Mouse (Mus musculus) intestine, embryonic 14.5 days (tissue): ENCODE results near the gene Cacna2d3. TPM values are rescaled to one million over a fixed set of nuclear protein-coding genes. Genes with fewer than 3 reads are reported as not detected.
A peak's percentile ranks its signal among the peaks of the same experiment; 100 is the strongest.

Source experiments
- ATAC-seq: fragments of 200-750 bp; cut with Nextera tagmentation; replicated peaks from 2 replicates; pipeline ENCODE4 v1.8.0; 2017; ENCODE audit warnings: low read depth, moderate number of reproducible peaks, moderate TSS enrichment, moderate library complexity; ENCODE audit not compliant: low FRiP score, low TSS enrichment
- DNase-seq: peaks from one replicate; pipeline ENCODE4 v3.0.0-alpha.2; 2018; ENCODE audit warnings: low spot score
- H3K27ac ChIP-seq: fragments of 300-500 bp; sonication (generic); 2 replicates; pipeline ENCODE4 v1.5.1; 2014; ENCODE audit warnings: low read depth, mild to moderate bottlenecking, control low read depth
- H3K27me3 ChIP-seq: fragments of 300-500 bp; sonication (generic); replicated peaks from 2 replicates; pipeline ENCODE4 v1.6.1; 2014; ENCODE audit warnings: low read length, control low read depth; ENCODE audit not compliant: control insufficient read depth, insufficient read depth
- H3K36me3 ChIP-seq: fragments of 300-500 bp; sonication (generic); 2 replicates; pipeline ENCODE4 v1.6.1; 2014; ENCODE audit warnings: low read length, control low read depth; ENCODE audit not compliant: control insufficient read depth, insufficient read depth
- H3K4me1 ChIP-seq: fragments of 300-500 bp; sonication (generic); replicated peaks from 2 replicates; pipeline ENCODE4 v1.6.1; 2014; ENCODE audit warnings: low read length, control low read depth, mixed read lengths; ENCODE audit not compliant: control insufficient read depth, insufficient read depth
- H3K4me2 ChIP-seq: fragments of 300-500 bp; sonication (generic); 2 replicates; pipeline ENCODE4 v1.6.1; 2014; ENCODE audit warnings: low read length
- H3K4me3 ChIP-seq: fragments of 300-500 bp; sonication (generic); 2 replicates; pipeline ENCODE4 v1.5.1; 2014; ENCODE audit warnings: low read depth, low read length, control low read depth, mixed read lengths
- H3K9ac ChIP-seq: fragments of 300-500 bp; sonication (generic); 2 replicates; pipeline ENCODE4 v1.6.1; 2014; ENCODE audit warnings: mild to moderate bottlenecking, low read length
- H3K9me3 ChIP-seq: fragments of 300-500 bp; sonication (generic); 2 replicates; pipeline ENCODE4 v1.6.1; 2016; ENCODE audit warnings: low read length, control low read depth; ENCODE audit not compliant: control insufficient read depth
- WGBS: fragments of 180-500 bp; shearing (Covaris S2); extraction: QIAGEN DNeasy Blood & Tissue Kit; methylation state at CpG from one replicate; pipeline ENCODE4 v1.1.7; 2014; 5-methylcytosine and 5-hydroxymethylcytosine counted together
- polyA plus RNA-seq: library from polyadenylated mRNA; unstranded; fragments of >200 nt; fragmentation: Nextera tagmentation; extraction: Ambion mirVana; gene quantifications from 2 replicates; pipeline ENCODE4 v1.2.1, GENCODE M21; 2014

Gene Cacna2d3
- 2.2 and 2.3 TPM in 2 replicates for polyA plus RNA-seq

GRCm38 (mm10) chr14:29721488-29722385 lies at the start of gene Cacna2d3:
Gene Cacna2d3, minus strand, starts transcription at chr14:29721864.
- DNase-seq: peak; percentile 70
- Histone ChIP-seq H3K4me2 (peak within 1 kb of the TSS; percentile 75), H3K27me3 (peaks cover 94% of the 10 kb centered on the region), H3K9me3 (no peaks in the 10 kb centered on the region), H3K9ac (peak within 1 kb of the TSS; percentile 16), H3K4me1 (no peaks in the 10 kb centered on the region; the same call in 1 of the 2 replicates), H3K27ac (no peak within 1 kb of the TSS), H3K36me3 (no peaks in the 10 kb centered on the region), H3K4me3 (peak within 1 kb of the TSS; percentile 56)
- under 1% methylated on average over 100 of the region's 109 CpGs for WGBS
- ATAC-seq: peak; percentile 78

GRCm38 (mm10) chr14:29769486-29769885 lies 47.8 kb upstream of the Cacna2d3 start:
- ATAC-seq: no peak
- Histone ChIP-seq H3K9me3 (no peaks in the 10 kb centered on the region), H3K4me1 (no peaks in the 10 kb centered on the region), H3K27ac (no peak overlapping the region), H3K36me3 (no peaks in the 10 kb centered on the region), H3K4me3 (no peak overlapping the region), H3K9ac (no peak overlapping the region), H3K4me2 (no peak overlapping the region), H3K27me3 (no peaks in the 10 kb centered on the region)
- WGBS: 83% methylated on average over 4 of the region's 4 CpGs
- DNase-seq: no peak

- no peaks in the 10 kb centered on the region for H3K36me3 ChIP-seq
- DNase-seq (no peak), ATAC-seq (no peak)
- no peak overlapping the region for H3K9ac ChIP-seq
- no peak overlapping the region for H3K27ac ChIP-seq
- no peaks in the 10 kb centered on the region for H3K9me3 ChIP-seq
- no peaks in the 10 kb centered on the region for H3K27me3 ChIP-seq
- 73% methylated on average over 5 of the region's 5 CpGs for WGBS
- H3K4me2 ChIP-seq: no peak overlapping the region
- H3K4me3 ChIP-seq: no peak overlapping the region
- no peaks in the 10 kb centered on the region for H3K4me1 ChIP-seq
Measured at GRCm38 (mm10) chr14:29752876-29753275, 31.2 kb upstream of the Cacna2d3 start.

- DNase-seq: no peak
Measured at GRCm38 (mm10) chr14:29738751-29739150, 17.1 kb upstream of the Cacna2d3 start.

GRCm38 (mm10) chr14:29730256-29730655 lies 8.6 kb upstream of the Cacna2d3 start:
- ATAC-seq (no peak), DNase-seq (no peak)
- peaks cover 25% of the 10 kb centered on the region for H3K27me3 ChIP-seq
- H3K4me1 ChIP-seq: no peaks in the 10 kb centered on the region
- H3K4me3 ChIP-seq: no peak overlapping the region
- no peak overlapping the region for H3K27ac ChIP-seq
- no peak overlapping the region for H3K9ac ChIP-seq
- no peaks in the 10 kb centered on the region for H3K36me3 ChIP-seq
- no peaks in the 10 kb centered on the region for H3K9me3 ChIP-seq
- WGBS: 84% methylated on average over 4 of the region's 4 CpGs
- no peak overlapping the region for H3K4me2 ChIP-seq

More at GRCm38 (mm10) chr14:29738751-29739150, 17.1 kb upstream of the Cacna2d3 start:
- no peaks in the 10 kb centered on the region for H3K27me3 ChIP-seq
- no peaks in the 10 kb centered on the region for H3K4me1 ChIP-seq
- H3K36me3 ChIP-seq: no peaks in the 10 kb centered on the region
- 75% methylated on average over 2 of the region's 2 CpGs for WGBS
- H3K4me3 ChIP-seq: no peak overlapping the region
- H3K27ac ChIP-seq: no peak overlapping the region
- H3K9me3 ChIP-seq: no peaks in the 10 kb centered on the region
- ATAC-seq: no peak
- no peak overlapping the region for H3K4me2 ChIP-seq
- H3K9ac ChIP-seq: no peak overlapping the region

GRCm38 (mm10) chr14:29729009-29729408 lies 7.3 kb upstream of the Cacna2d3 start:
- H3K9ac ChIP-seq: no peak overlapping the region
- DNase-seq: no peak
- ATAC-seq: no peak

GRCm38 (mm10) chr14:29727596-29727995 lies 5.9 kb upstream of the Cacna2d3 start:
- ATAC-seq (no peak), DNase-seq (no peak)
- Histone ChIP-seq H3K4me3 (no peak overlapping the region), H3K27me3 (peaks cover 50% of the 10 kb centered on the region), H3K9ac (no peak overlapping the region), H3K4me1 (no peaks in the 10 kb centered on the region; the same call in 1 of the 2 replicates), H3K9me3 (no peaks in the 10 kb centered on the region), H3K4me2 (no peak overlapping the region), H3K27ac (no peak overlapping the region), H3K36me3 (no peaks in the 10 kb centered on the region)
- 73% methylated on average over 9 of the region's 9 CpGs for WGBS

More at GRCm38 (mm10) chr14:29729009-29729408, 7.3 kb upstream of the Cacna2d3 start:
- no peaks in the 10 kb centered on the region for H3K9me3 ChIP-seq
- no peaks in the 10 kb centered on the region for H3K36me3 ChIP-seq
- peaks cover 36% of the 10 kb centered on the region for H3K27me3 ChIP-seq
- no peaks in the 10 kb centered on the region for H3K4me1 ChIP-seq
- no peak overlapping the region for H3K27ac ChIP-seq
- WGBS: 72% methylated on average over 4 of the region's 4 CpGs
- no peak overlapping the region for H3K4me3 ChIP-seq
- H3K4me2 ChIP-seq: no peak overlapping the region

GRCm38 (mm10) chr14:29723267-29723666 lies 1.6 kb upstream of the Cacna2d3 start:
- peaks cover 88% of the 10 kb centered on the region for H3K27me3 ChIP-seq
- peak overlapping the region; percentile 75 for H3K4me2 ChIP-seq
- ATAC-seq: no peak
- WGBS: 10% methylated on average over 10 of the region's 10 CpGs
- no peak for DNase-seq
- H3K9ac ChIP-seq: no peak overlapping the region
- no peak overlapping the region for H3K27ac ChIP-seq
- peak overlapping the region; percentile 56 for H3K4me3 ChIP-seq
- no peaks in the 10 kb centered on the region for H3K36me3 ChIP-seq
- H3K4me1 ChIP-seq: no peaks in the 10 kb centered on the region; the same call in 1 of the 2 replicates
- no peaks in the 10 kb centered on the region for H3K9me3 ChIP-seq
